Comparison of ENCODE assay signal across 13 mouse cellular contexts in the genomic region with DNA sequence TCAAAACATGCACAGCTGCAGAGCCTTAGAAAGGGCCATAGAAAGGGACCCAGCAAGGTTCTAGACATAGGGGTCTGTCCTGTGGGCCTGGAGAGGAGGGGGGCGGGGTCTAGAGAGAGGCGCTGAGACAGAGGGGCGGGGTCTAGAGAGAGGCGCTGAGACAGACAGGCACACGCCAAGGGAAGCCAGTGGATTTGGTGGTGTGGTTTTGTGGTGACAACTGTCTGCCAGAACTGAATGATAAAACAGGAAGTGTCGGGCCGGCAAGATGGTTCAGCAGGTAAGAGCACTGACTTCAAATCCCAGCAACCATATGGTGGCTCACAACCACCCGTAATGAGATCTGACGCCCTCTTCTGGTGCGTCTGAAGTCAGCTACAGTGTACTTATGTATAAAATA. TPM values are rescaled to one million over a fixed set of nuclear protein-coding genes. Genes with fewer than 3 reads are reported as not detected.
A peak's percentile ranks its signal among the peaks of the same experiment; 100 is the strongest.
DNase-seq lines count a peak whose midpoint lies in the region; ATAC-seq and TF ChIP-seq lines count a peak whose summit lies in the region.
"Had no signal": no experiment of that assay in that cellular context is flagged by ENCODE, and none has a peak within 500 bp of the region (broad histone marks: within the 10 kb centered on the region; RNA-seq: fewer than 3 reads in every experiment).

No protein-coding gene starts in this region.

- TF ChIP-seq POLR2A in lung, adult 2 months (IDR thresholded peaks at IDR 0.05; ENCODE audit: borderline replicate concordance, extremely low read depth, low read depth, low read length), result no peak
- no peak for TF ChIP-seq POLR2A in ES-Bruce4 (IDR thresholded peaks at IDR 0.05; ENCODE audit: insufficient read depth, low read length)
- TF ChIP-seq POLR2A in thymus, adult 2 months (IDR thresholded peaks at IDR 0.05; ENCODE audit: control insufficient read depth, extremely low read depth, insufficient read depth, low read length, poor library complexity), result no peak

- no peak for TF ChIP-seq EP300 in ES-Bruce4 (IDR thresholded peaks at IDR 0.05; ENCODE audit: insufficient read depth, low read depth, low read length)

- no peak overlapping the region for H3K4me3 ChIP-seq in lung, embryonic 14.5 days (ENCODE audit: low read depth, low read length)
- no peak overlapping the region for H3K4me3 ChIP-seq in lung, adult 2 months (replicated peaks; ENCODE audit: extremely low read depth, low read depth, low read length)
- H3K4me3 ChIP-seq in ES-Bruce4 (ENCODE audit: low read depth, low read length), result 0 out of 2 replicates have a peak overlapping the region, but pooled peaks have one; percentile 2
- H3K4me3 ChIP-seq in liver, embryonic 13.5 days (replicated peaks), result no peak overlapping the region
- H3K4me3 ChIP-seq in thymus, adult 2 months (ENCODE audit: control insufficient read depth, insufficient read depth, low read length), result no peak overlapping the region
- H3K4me3 ChIP-seq in midbrain, embryonic 10.5 days, result no peak overlapping the region
- H3K4me3 ChIP-seq: hindbrain, embryonic 13.5 days; layer of hippocampus, adult 2 months had no signal

- no peak overlapping the region for H3K4me2 ChIP-seq in lung, embryonic 14.5 days
- no peak overlapping the region for H3K4me2 ChIP-seq in liver, embryonic 13.5 days
- H3K4me2 ChIP-seq: hindbrain, embryonic 13.5 days had no signal

- H3K4me1 ChIP-seq in lung, embryonic 14.5 days (ENCODE audit: insufficient read depth), result no peaks in the 10 kb centered on the region
- H3K4me1 ChIP-seq in lung, adult 2 months (ENCODE audit: control insufficient read depth, insufficient read depth, low read length), result no peaks in the 10 kb centered on the region; the same call in 1 of the 2 replicates
- H3K4me1 ChIP-seq in ES-Bruce4 (ENCODE audit: control insufficient read depth, insufficient read depth, low read length), result no peaks in the 10 kb centered on the region
- peaks cover 29% of the 10 kb centered on the region for H3K4me1 ChIP-seq in liver, embryonic 13.5 days (replicated peaks)
- peaks cover 24% of the 10 kb centered on the region for H3K4me1 ChIP-seq in thymus, adult 2 months (replicated peaks; ENCODE audit: control insufficient read depth, insufficient read depth, low read length)
- peaks cover 12% of the 10 kb centered on the region for H3K4me1 ChIP-seq in midbrain, embryonic 10.5 days
- H3K4me1 ChIP-seq: hindbrain, embryonic 13.5 days had no signal

- peak; percentile 47; the same call in 1 of the 2 replicates for ATAC-seq in lung, embryonic 14.5 days (ENCODE audit: insufficient read depth)
- peak; percentile 28; the same call in 1 of the 2 replicates for ATAC-seq in liver, embryonic 13.5 days (ENCODE audit: low read depth)

- no peaks in the 10 kb centered on the region for H3K36me3 ChIP-seq in lung, embryonic 14.5 days (ENCODE audit: insufficient read depth)
- H3K36me3 ChIP-seq in ES-Bruce4 (ENCODE audit: control insufficient read depth, insufficient read depth, low read length, poor library complexity, severe bottlenecking), result no peaks in the 10 kb centered on the region
- no peaks in the 10 kb centered on the region for H3K36me3 ChIP-seq in liver, embryonic 13.5 days
- no peaks in the 10 kb centered on the region for H3K36me3 ChIP-seq in thymus, adult 2 months (ENCODE audit: control insufficient read depth, insufficient read depth, low read length)
- no peaks in the 10 kb centered on the region for H3K36me3 ChIP-seq in midbrain, embryonic 10.5 days
- H3K36me3 ChIP-seq: hindbrain, embryonic 13.5 days had no signal

- no peaks in the 10 kb centered on the region for H3K27me3 ChIP-seq in lung, embryonic 14.5 days (ENCODE audit: insufficient read depth, low read length)
- no peaks in the 10 kb centered on the region for H3K27me3 ChIP-seq in ES-Bruce4 (ENCODE audit: control insufficient read depth, insufficient read depth, low read length, poor library complexity, severe bottlenecking)
- 0 out of 2 replicates have a peak, but pooled peaks cover 3% of the 10 kb centered on the region for H3K27me3 ChIP-seq in liver, embryonic 13.5 days
- H3K27me3 ChIP-seq in thymus, adult 2 months (ENCODE audit: control insufficient read depth, insufficient read depth, low read length), result no peaks in the 10 kb centered on the region
- H3K27me3 ChIP-seq in midbrain, embryonic 10.5 days (ENCODE audit: low read depth, poor library complexity, severe bottlenecking), result no peaks in the 10 kb centered on the region
- H3K27me3 ChIP-seq: hindbrain, embryonic 13.5 days had no signal

- no peak overlapping the region for H3K27ac ChIP-seq in lung, embryonic 14.5 days (ENCODE audit: low read depth)
- no peak overlapping the region for H3K27ac ChIP-seq in ES-Bruce4 (ENCODE audit: insufficient read depth, low read length)
- no peak overlapping the region for H3K27ac ChIP-seq in liver, embryonic 13.5 days
- H3K27ac ChIP-seq in thymus, adult 2 months (ENCODE audit: control insufficient read depth, insufficient read depth, low read length), result no peak overlapping the region
- no peak overlapping the region for H3K27ac ChIP-seq in midbrain, embryonic 10.5 days (replicated peaks)
- H3K27ac ChIP-seq: hindbrain, embryonic 13.5 days; layer of hippocampus, adult 2 months had no signal

- TF ChIP-seq CTCF in lung, embryonic 14.5 days (IDR thresholded peaks at IDR 0.05; ENCODE audit: low read depth), result no peak
- TF ChIP-seq CTCF in lung, adult 2 months (IDR thresholded peaks at IDR 0.05; ENCODE audit: insufficient read depth, low read length), result no peak
- peak; percentile 15 for TF ChIP-seq CTCF in ES-Bruce4 (IDR thresholded peaks at IDR 0.05; ENCODE audit: low read depth, low read length)
- TF ChIP-seq CTCF in thymus, adult 2 months (IDR thresholded peaks at IDR 0.05; ENCODE audit: borderline replicate concordance, control insufficient read depth, extremely low read depth, insufficient read depth, low read length, poor library complexity), result no peak

- no peaks in the 10 kb centered on the region for H3K9me3 ChIP-seq in lung, embryonic 14.5 days (ENCODE audit: low read depth, low read length)
- no peaks in the 10 kb centered on the region for H3K9me3 ChIP-seq in ES-Bruce4 (replicated peaks; ENCODE audit: control insufficient read depth, insufficient read depth, low read length, poor library complexity, severe bottlenecking)
- H3K9me3 ChIP-seq in liver, embryonic 13.5 days (replicated peaks), result no peaks in the 10 kb centered on the region
- H3K9me3 ChIP-seq in midbrain, embryonic 10.5 days (replicated peaks), result no peaks in the 10 kb centered on the region
- H3K9me3 ChIP-seq: hindbrain, embryonic 13.5 days had no signal

- H3K9ac ChIP-seq in lung, embryonic 14.5 days, result no peak overlapping the region
- no peak overlapping the region for H3K9ac ChIP-seq in ES-Bruce4 (ENCODE audit: low read depth, poor library complexity, severe bottlenecking)
- H3K9ac ChIP-seq in liver, embryonic 13.5 days, result no peak overlapping the region
- H3K9ac ChIP-seq: hindbrain, embryonic 13.5 days had no signal

- DNase-seq in lung, embryonic 14.5 days, result no peak
- no peak for DNase-seq in lung, adult 2 months
- DNase-seq in liver, embryonic 13.5 days, result no peak
- DNase-seq in thymus, adult 2 months, result peak; percentile 81
- DNase-seq in midbrain, embryonic 10.5 days (ENCODE audit: low spot score), result no peak
- no peak for DNase-seq in heart, postnatal 14 days
- DNase-seq in adrenal gland, adult 8-10 months, result no peak
- DNase-seq: cerebellum, adult 11 months; gastrocnemius, postnatal 14 days; right cerebral cortex, postnatal 14 days had no signal

- intact Hi-C loops in heart, postnatal 14 days (cut with DNase I), result loop anchor here (5.0 kb wide), 1 partner anchor 80 kb away; no protein-coding TSS in a partner anchor

- WGBS in lung, embryonic 14.5 days, result 31% methylated on average over 10 of the region's 10 CpGs
- 52% methylated on average over 10 of the region's 10 CpGs for WGBS in lung, adult 2 months
- WGBS in liver, embryonic 13.5 days (ENCODE audit: insufficient replicate concordance), result 12% methylated on average over 10 of the region's 10 CpGs
- WGBS in thymus, adult 2 months, result 3% methylated on average over 10 of the region's 10 CpGs
- 38% methylated on average over 10 of the region's 10 CpGs for WGBS in midbrain, embryonic 10.5 days

RNA-seq across cellular contexts. Expression of a gene that starts 19.1 kb away (rescaled TPM):
- polyA plus RNA-seq in lung, embryonic 14.5 days (2014; fragmentation: Nextera tagmentation; extraction: Ambion mirVana), result 21.2 and 22.2 TPM in 2 replicates
- 23.3 and 30.6 TPM in 2 replicates for polyA plus RNA-seq in lung, adult 2 months (2012; rRNA removed)
- 16.8 and 18.9 TPM in 2 replicates for polyA plus RNA-seq in ES-Bruce4 (2011; ENCODE audit: insufficient read depth, insufficient read length, low read depth, missing spikeins)
- 20.3 and 23.1 TPM in 2 replicates for polyA plus RNA-seq in liver, embryonic 13.5 days (2015; fragmentation: Nextera tagmentation; extraction: Ambion mirVana)
- polyA plus RNA-seq in thymus, adult 2 months (2012; rRNA removed), result 25.3 and 26.0 TPM in 2 replicates
- polyA plus RNA-seq in midbrain, embryonic 10.5 days (2016; fragmentation: Nextera tagmentation; extraction: Ambion mirVana), result 8.6 and 9.3 TPM in 2 replicates
- 10 to 100 TPM; 18.3 to 18.6 TPM for total RNA-seq in heart, postnatal 14 days (2021)
- total RNA-seq in adrenal gland, adult 8-10 months (2022), result 10 to 100 TPM; 46.7 to 49.4 (median 48.4) TPM
